ENCODE assay signal across 7 mouse cellular contexts in genomic region chr2:77519341-77519740, GRCm38 (mm10).
DNase-seq lines count a peak whose midpoint lies in the region; ATAC-seq lines count a peak whose summit lies in the region.

No protein-coding gene starts in this region.

- H3K4me2 ChIP-seq in forebrain, embryonic 12.5 days: peak overlapping the region; percentile 65
- H3K4me2 ChIP-seq in kidney, embryonic 14.5 days (replicated peaks; ENCODE audit: low read depth, low read length): peak overlapping the region; percentile 62

- WGBS in forebrain, embryonic 12.5 days: under 1% methylated on average over 14 of the region's 14 CpGs
- WGBS in kidney, embryonic 14.5 days: under 1% methylated on average over 14 of the region's 14 CpGs

- H3K4me3 ChIP-seq in forebrain, embryonic 12.5 days (replicated peaks): peak overlapping the region; percentile 36
- peak overlapping the region; percentile 46 for H3K4me3 ChIP-seq in kidney, embryonic 14.5 days (ENCODE audit: low read length)
- H3K4me3 ChIP-seq in megakaryocyte, embryonic 14.5 days (replicated peaks): peak overlapping the region; percentile 56

- H3K27me3 ChIP-seq in forebrain, embryonic 12.5 days: no peaks in the 10 kb centered on the region
- no peaks in the 10 kb centered on the region for H3K27me3 ChIP-seq in kidney, embryonic 14.5 days (ENCODE audit: control insufficient read depth, insufficient read depth, low read length)
- no peaks in the 10 kb centered on the region for H3K27me3 ChIP-seq in megakaryocyte, embryonic 14.5 days (replicated peaks)

- H3K9me3 ChIP-seq in forebrain, embryonic 12.5 days: no peaks in the 10 kb centered on the region
- no peaks in the 10 kb centered on the region for H3K9me3 ChIP-seq in kidney, embryonic 14.5 days (ENCODE audit: control insufficient read depth, low read length)
- H3K9me3 ChIP-seq in megakaryocyte, embryonic 14.5 days: peaks cover 18% of the 10 kb centered on the region

- peak overlapping the region; percentile 38; the same call in 1 of the 2 replicates for H3K9ac ChIP-seq in forebrain, embryonic 12.5 days
- H3K9ac ChIP-seq in kidney, embryonic 14.5 days (ENCODE audit: low read depth, low read length): peak overlapping the region; percentile 19; the same call in 1 of the 2 replicates

- DNase-seq in ovary, postnatal 36 days (ENCODE audit: low spot score): peak; percentile 39
- no peak for DNase-seq in ovary, postnatal 14 days (ENCODE audit: low spot score)

- peaks cover 14% of the 10 kb centered on the region for H3K4me1 ChIP-seq in forebrain, embryonic 12.5 days
- H3K4me1 ChIP-seq in kidney, embryonic 14.5 days (ENCODE audit: control insufficient read depth, insufficient read depth, low read length): no peaks in the 10 kb centered on the region
- H3K4me1 ChIP-seq in megakaryocyte, embryonic 14.5 days: no peaks in the 10 kb centered on the region

- no peak overlapping the region for H3K27ac ChIP-seq in forebrain, embryonic 12.5 days
- no peak overlapping the region for H3K27ac ChIP-seq in kidney, embryonic 14.5 days (ENCODE audit: low read depth, low read length)

- ATAC-seq in forebrain, embryonic 12.5 days (ENCODE audit: low FRiP score): peak; percentile 68; the same call in 1 of the 2 replicates
- peak; percentile 79; the same call in 1 of the 2 replicates for ATAC-seq in kidney, embryonic 14.5 days (ENCODE audit: low FRiP score, low TSS enrichment)
- ATAC-seq in activated CD4-positive, CD25-positive, alpha-beta regulatory T cell, adult 4 months: no peak
- ATAC-seq in monocyte, adult 5-6 weeks (replicated peaks; ENCODE audit: insufficient number of reproducible peaks, low FRiP score, low TSS enrichment, poor library complexity, severe bottlenecking): no peak

- no peaks in the 10 kb centered on the region for H3K36me3 ChIP-seq in forebrain, embryonic 12.5 days (replicated peaks)
- no peaks in the 10 kb centered on the region for H3K36me3 ChIP-seq in kidney, embryonic 14.5 days (ENCODE audit: control insufficient read depth, insufficient read depth, low read length)
- H3K36me3 ChIP-seq in megakaryocyte, embryonic 14.5 days (replicated peaks; ENCODE audit: low read length): no peaks in the 10 kb centered on the region

Comparison
In these comparisons a context has a peak if more than half of its experiments do, and no peak if none do; other contexts are left out.
1. ATAC-seq: peak in forebrain, embryonic 12.5 days (single experiment) and kidney, embryonic 14.5 days (single experiment); none in activated CD4-positive, CD25-positive, alpha-beta regulatory T cell, adult 4 months (single experiment) and monocyte, adult 5-6 weeks (single experiment).
2. Peak in every context shown above with its lines, with median percentiles within 50 percentile points of each other: H3K4me3 ChIP-seq.